Mouse (Mus musculus) left cerebral cortex, postnatal 36 days (tissue): Measurements from ENCODE around the gene Miga1. TPM values are rescaled to one million over a fixed set of nuclear protein-coding genes. Genes with fewer than 3 reads are reported as not detected.
"Not testable (repeated sequence)": the region's sequence is repeated elsewhere in the genome, so short reads cannot be mapped to it uniquely, and the experiment has no call there.

Experiments used
- DNase-seq, 2 experiments: peaks; one replicate each; pipeline ENCODE4 v3.0.0; 2021 to 2022; ENCODE audit warnings: low spot score in 2 of 2, mixed read lengths in 1 of 2
- intact Hi-C: fragments of 180-260 bp; cut with DNase I; formaldehyde crosslinking; loops from one replicate; pipeline ENCODE4 v1.15.1; 2025
- total RNA-seq, 2 experiments: library from RNA; stranded (reverse); gene quantifications; 2 replicates each; pipeline ENCODE4 v1.2.3; 2021

Gene Miga1
- total RNA-seq, 2 experiments from 2014 or later: 74.2 to 79.3 TPM

GRCm38 (mm10) chr3:152332545-152333300 lies 7.5 kb downstream of the Miga1 start:
- intact Hi-C loops: no loop called here
- DNase-seq: peak in 1 of 2 experiments; percentile 17

GRCm38 (mm10) chr3:152332104-152332503 lies 8.1 kb downstream of the Miga1 start:
- DNase-seq: no peak
- intact Hi-C loops: no loop called here

- intact Hi-C loops: no loop called here
- no peak for DNase-seq
Measured at GRCm38 (mm10) chr3:152321765-152322547, 18.3 kb downstream of the Miga1 start.

GRCm38 (mm10) chr3:152320972-152321645 lies 19.1 kb downstream of the Miga1 start:
- no peak for DNase-seq
- intact Hi-C loops: no loop called here

GRCm38 (mm10) chr3:152316447-152317173 lies 23.6 kb downstream of the Miga1 start:
- intact Hi-C loops: loop anchor here (10.0 kb wide), 1 partner anchor 52 kb away; the partner anchor contains the start of gene Nexn

GRCm38 (mm10) chr3:152315613-152316012 lies 24.6 kb downstream of the Miga1 start:
- peak; percentile 52 for DNase-seq
- intact Hi-C loops: loop anchor here (10.0 kb wide), 1 partner anchor 51 kb away; the partner anchor contains the start of gene Nexn

More at GRCm38 (mm10) chr3:152316447-152317173, 23.6 kb downstream of the Miga1 start:
- not testable (repeated sequence) for DNase-seq

- DNase-seq: not testable (repeated sequence)
- intact Hi-C loops: loop anchor here (10.0 kb wide), 1 partner anchor 50 kb away; the partner anchor contains the start of gene Nexn
Measured at GRCm38 (mm10) chr3:152314666-152315065, 25.5 kb downstream of the Miga1 start.

- no peak for DNase-seq
- intact Hi-C loops: loop anchor here (10.0 kb wide), 1 partner anchor 194 kb away; no protein-coding TSS in a partner anchor
Measured at GRCm38 (mm10) chr3:152309250-152309645, 31.0 kb downstream of the Miga1 start.

- intact Hi-C loops: loop anchor here (10.0 kb wide), 1 partner anchor 194 kb away; no protein-coding TSS in a partner anchor
Measured at GRCm38 (mm10) chr3:152308485-152309249, 31.5 kb downstream of the Miga1 start.

GRCm38 (mm10) chr3:152305971-152306370 lies 34.2 kb downstream of the Miga1 start:
- intact Hi-C loops: loop anchor here (10.0 kb wide), 1 partner anchor 191 kb away; no protein-coding TSS in a partner anchor

More at GRCm38 (mm10) chr3:152308485-152309249, 31.5 kb downstream of the Miga1 start:
- no peak for DNase-seq

GRCm38 (mm10) chr3:152305080-152305479 lies 35.1 kb downstream of the Miga1 start:
- DNase-seq: no peak
- intact Hi-C loops: loop anchor here (10.0 kb wide), 1 partner anchor 190 kb away; no protein-coding TSS in a partner anchor

More at GRCm38 (mm10) chr3:152305971-152306370, 34.2 kb downstream of the Miga1 start:
- no peak for DNase-seq

- intact Hi-C loops: loop anchor here (10.0 kb wide), 1 partner anchor 189 kb away; no protein-coding TSS in a partner anchor
- DNase-seq: peak; percentile 34 to 41
Measured at GRCm38 (mm10) chr3:152304093-152304815, 36.0 kb downstream of the Miga1 start.

GRCm38 (mm10) chr3:152302991-152303390 lies 37.2 kb downstream of the Miga1 start:
- intact Hi-C loops: loop anchor here (10.0 kb wide), 1 partner anchor 188 kb away; no protein-coding TSS in a partner anchor
- no peak for DNase-seq

GRCm38 (mm10) chr3:152300376-152301337 lies 39.5 kb downstream of the Miga1 start:
- intact Hi-C loops: loop anchor here (10.0 kb wide), 1 partner anchor 186 kb away; no protein-coding TSS in a partner anchor
- DNase-seq: no peak

GRCm38 (mm10) chr3:152295896-152296295 lies 44.3 kb downstream of the Miga1 start:
- intact Hi-C loops: no loop called here
- DNase-seq: no peak

GRCm38 (mm10) chr3:152294400-152294799 lies 45.8 kb downstream of the Miga1 start:
- DNase-seq: no peak
- intact Hi-C loops: no loop called here
